Mouse (Mus musculus) erythroblast, embryonic 14.5 days (primary cell): ENCODE data around the gene Iqgap1.

ENCODE experiments used
- GATA1 ChIP-seq: IDR thresholded peaks from 2 replicates; pipeline ENCODE4 v1.6.1; 2012; ENCODE audit warnings: low read length, inconsistent platforms, mixed read lengths
- TAL1 ChIP-seq: IDR thresholded peaks from 3 replicates; pipeline ENCODE4 v1.6.1; 2012; ENCODE audit warnings: low read length, inconsistent platforms, mixed read lengths

DNA sequence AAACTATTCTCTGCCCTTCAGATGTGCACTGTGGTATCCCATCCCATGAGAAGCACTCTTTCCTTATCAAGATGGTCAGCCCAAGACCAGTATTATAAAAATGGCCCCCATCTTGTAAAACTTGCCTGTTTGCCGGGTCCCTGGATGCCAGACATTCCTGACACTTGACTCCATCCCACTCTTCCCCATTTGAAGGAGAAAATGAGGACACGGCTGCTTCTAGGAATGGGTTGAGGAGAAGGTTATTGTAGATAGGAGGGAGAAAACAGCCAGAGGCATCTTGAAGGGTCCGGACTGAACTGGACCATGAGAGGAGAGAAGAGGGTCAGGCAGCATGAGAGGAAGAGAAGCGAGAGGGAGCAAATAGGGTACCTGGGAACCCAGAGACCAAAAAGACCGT lies 9.1 kb downstream of the Iqgap1 start:
- TF ChIP-seq TAL1 (no peak), GATA1 (no peak)
